ENCODE assay signal across 8 mouse cellular contexts in genomic region chr11:103346657-103347056, GRCm38 (mm10). TPM values are rescaled to one million over a fixed set of nuclear protein-coding genes. Genes with fewer than 3 reads are reported as not detected.
DNase-seq lines count a peak whose midpoint lies in the region; ATAC-seq lines count a peak whose summit lies in the region.

No protein-coding gene starts in this region.

- H3K4me1 ChIP-seq in midbrain, embryonic 15.5 days = no peaks in the 10 kb centered on the region

- no peak overlapping the region for H3K27ac ChIP-seq in midbrain, embryonic 15.5 days

- H3K36me3 ChIP-seq in midbrain, embryonic 15.5 days (replicated peaks) = no peaks in the 10 kb centered on the region

- WGBS in midbrain, embryonic 15.5 days = 71% methylated on average over 5 of the region's 5 CpGs

- H3K4me3 ChIP-seq in midbrain, embryonic 15.5 days = no peak overlapping the region

- H3K4me2 ChIP-seq in midbrain, embryonic 15.5 days = no peak overlapping the region

- ATAC-seq in midbrain, embryonic 15.5 days (replicated peaks) = no peak

- no peak overlapping the region for H3K9ac ChIP-seq in midbrain, embryonic 15.5 days

- H3K27me3 ChIP-seq in midbrain, embryonic 15.5 days (replicated peaks) = no peaks in the 10 kb centered on the region

- DNase-seq in layer of hippocampus, adult 11-12 months (ENCODE audit: low spot score) = peak; percentile 54
- DNase-seq in layer of hippocampus, postnatal 25 days (ENCODE audit: extremely low spot score in 1 of 2, low spot score in 1 of 2) = no peak
- DNase-seq in heart, adult 9 months (ENCODE audit: low spot score in 2 of 2) = peak; percentile 63 to 75
- peak; percentile 89 for DNase-seq in kidney, postnatal 14 days
- peak; percentile 37 for DNase-seq in spleen, adult 12 weeks (ENCODE audit: low spot score)
- no peak for DNase-seq in adrenal gland, adult 8-10 months
- DNase-seq in adrenal gland, postnatal 25 days = no peak

- H3K9me3 ChIP-seq in midbrain, embryonic 15.5 days = no peaks in the 10 kb centered on the region

RNA-seq across cellular contexts. Expression of gene Arhgap27, which starts 16.8 kb away (rescaled TPM):
- total RNA-seq in layer of hippocampus, postnatal 25 days (2021) = 1 to 10 TPM; 8.6 to 9.3 TPM
- polyA plus RNA-seq in midbrain, embryonic 15.5 days (2015; fragmentation: Nextera tagmentation; extraction: Ambion mirVana) = 3.9 and 4.6 TPM in 2 replicates
- 10 to 100 TPM; 11.9 to 22.2 (median 15.9) TPM for total RNA-seq in adrenal gland, adult 8-10 months (2022)
- total RNA-seq in adrenal gland, postnatal 25 days (2021) = 12.8 and 15.2 TPM in 2 replicates

Comparison
In these comparisons a context has a peak if more than half of its experiments do, and no peak if none do; other contexts are left out.
1. DNase-seq: peak in layer of hippocampus, adult 11-12 months (single experiment), heart, adult 9 months (2 of 2), kidney, postnatal 14 days (single experiment) and spleen, adult 12 weeks (single experiment); none in layer of hippocampus, postnatal 25 days (0 of 2), adrenal gland, adult 8-10 months (single experiment) and adrenal gland, postnatal 25 days (single experiment).